Mouse (Mus musculus): Measurements from ENCODE around the gene Fpr1. TPM values are rescaled to one million over a fixed set of nuclear protein-coding genes. Genes with fewer than 3 reads are reported as not detected.
A peak's percentile ranks its signal among the peaks of the same experiment; 100 is the strongest.

Fpr1 gene
- polyA plus RNA-seq, 1 experiment = not detected

DNA sequence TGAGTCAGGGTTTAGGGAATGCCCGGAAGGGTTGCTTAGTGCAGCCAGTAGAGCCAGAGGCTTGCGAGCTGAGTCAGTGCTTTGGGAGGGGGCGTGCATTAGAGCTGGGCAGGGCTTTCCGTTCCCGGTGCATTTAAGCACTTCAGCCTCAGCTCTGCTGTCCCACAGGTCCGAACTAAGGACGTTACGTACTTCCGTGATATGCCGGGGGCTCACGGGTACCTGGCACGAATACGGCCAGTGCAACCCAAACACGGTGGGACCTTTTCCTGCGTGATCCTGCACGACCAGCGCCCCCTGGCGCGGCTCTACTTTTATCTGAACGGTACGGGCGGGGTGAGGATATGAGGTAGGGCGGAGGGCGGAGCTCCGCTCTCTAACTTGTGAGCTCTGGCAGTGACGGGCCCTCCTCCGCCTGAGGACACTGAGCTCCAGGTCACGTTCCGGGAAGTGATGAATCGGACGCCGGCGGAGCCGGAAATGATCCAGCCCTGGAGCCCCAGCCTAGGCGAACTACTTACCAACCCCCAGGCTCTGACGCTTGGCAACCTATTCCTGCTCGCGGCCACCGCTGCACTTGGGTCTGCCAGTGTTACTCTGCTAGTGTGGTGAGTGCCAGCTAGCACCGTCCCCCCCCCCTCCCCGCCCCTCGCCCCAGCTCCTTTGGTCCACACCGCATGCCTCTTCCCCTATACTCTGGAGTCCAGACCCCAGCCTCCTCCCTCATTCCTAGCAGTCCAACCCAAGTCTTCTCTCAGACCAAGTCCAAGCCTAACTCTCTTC is 45.6 kb downstream of the Fpr1 start:
- no peaks in the 10 kb centered on the region for H3K27me3 ChIP-seq (ENCODE audit: control insufficient read depth, insufficient read depth, insufficient read length)
- H3K36me3 ChIP-seq (ENCODE audit: control insufficient read depth, insufficient read depth) = peaks cover 37% of the 10 kb centered on the region
- peak overlapping the region; percentile 56 for H3ac ChIP-seq (ENCODE audit: control insufficient read depth, insufficient read length)
- H3K4me2 ChIP-seq (ENCODE audit: low read depth) = peak overlapping the region; percentile 91
- peak overlapping the region; percentile 45 for H3K4me3 ChIP-seq
- TF ChIP-seq MYOD1 (IDR thresholded peaks at IDR 0.05; ENCODE audit: control insufficient read depth in 1 of 3, insufficient read length in 2 of 3, low read depth in 2 of 3) (peak in 1 of 3 experiments; percentile 16), POLR2AphosphoS2 (IDR thresholded peaks at IDR 0.05; ENCODE audit: insufficient read length, low read depth) (peak; percentile 93), MAX (IDR thresholded peaks at IDR 0.05; ENCODE audit: low read depth) (no peak), REST (IDR thresholded peaks at IDR 0.05; ENCODE audit: insufficient read depth, insufficient read length) (no peak), USF1 (IDR thresholded peaks at IDR 0.05; ENCODE audit: low read depth) (peak; percentile 71), TCF12 (IDR thresholded peaks at IDR 0.05; ENCODE audit: insufficient read depth, poor library complexity, severe bottlenecking) (no peak), POLR2A (IDR thresholded peaks at IDR 0.05; ENCODE audit: insufficient read length, low read depth) (peak; percentile 56)
- H3K79me2 ChIP-seq (ENCODE audit: control insufficient read depth, insufficient read depth) = peaks cover 42% of the 10 kb centered on the region

DNA sequence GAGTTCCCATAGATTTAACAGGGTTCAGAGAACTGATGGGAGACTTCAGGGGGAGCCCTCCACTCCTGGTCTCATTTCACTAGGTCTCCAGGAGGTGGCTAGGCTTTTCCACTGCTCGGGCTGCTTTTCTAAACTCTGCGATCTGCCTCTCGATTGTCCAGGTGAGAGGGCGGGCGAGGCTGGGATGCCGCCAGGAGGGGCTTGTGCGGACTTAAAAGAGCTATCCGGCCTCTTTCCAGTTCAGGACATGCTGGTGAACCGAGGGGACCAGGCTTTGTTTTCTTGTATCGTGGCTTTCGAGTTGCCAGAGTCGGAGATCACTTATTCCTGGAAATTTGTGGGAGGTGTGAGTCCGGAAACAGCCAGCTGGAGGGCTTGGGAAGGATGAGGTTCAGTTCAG is 46.3 kb downstream of the Fpr1 start:
- no peaks in the 10 kb centered on the region for H3K27me3 ChIP-seq (ENCODE audit: control insufficient read depth, insufficient read depth, insufficient read length)
- no peak overlapping the region for H3ac ChIP-seq (ENCODE audit: control insufficient read depth, insufficient read length)
- peak overlapping the region; percentile 45 for H3K4me3 ChIP-seq
- peak overlapping the region; percentile 91 for H3K4me2 ChIP-seq (ENCODE audit: low read depth)
- TF ChIP-seq REST (IDR thresholded peaks at IDR 0.05; ENCODE audit: insufficient read depth, insufficient read length) = no peak
- TF ChIP-seq CEBPB (IDR thresholded peaks at IDR 0.05; ENCODE audit: insufficient read depth, poor library complexity, severe bottlenecking) = no peak
- no peak for TF ChIP-seq SRF (IDR thresholded peaks at IDR 0.05; ENCODE audit: control insufficient read depth, insufficient read length, low read depth)
- no peak for TF ChIP-seq MYOG (IDR thresholded peaks at IDR 0.05; ENCODE audit: control insufficient read depth in 1 of 3, insufficient read depth in 1 of 3, insufficient read length in 2 of 3, low read depth in 2 of 3)
- no peak for TF ChIP-seq E2F4 (IDR thresholded peaks at IDR 0.05; ENCODE audit: insufficient read depth)
- TF ChIP-seq POLR2A (IDR thresholded peaks at IDR 0.05; ENCODE audit: insufficient read length, low read depth) = no peak
- no peak for TF ChIP-seq MYOD1 (IDR thresholded peaks at IDR 0.05; ENCODE audit: control insufficient read depth in 1 of 3, insufficient read length in 2 of 3, low read depth in 2 of 3)
- no peak for TF ChIP-seq TCF3 (IDR thresholded peaks at IDR 0.05; ENCODE audit: insufficient read length, low read depth)
- TF ChIP-seq POLR2AphosphoS2 (IDR thresholded peaks at IDR 0.05; ENCODE audit: insufficient read length, low read depth) = no peak
- no peak for TF ChIP-seq TCF12 (IDR thresholded peaks at IDR 0.05; ENCODE audit: insufficient read depth, poor library complexity, severe bottlenecking)
- H3K36me3 ChIP-seq (ENCODE audit: control insufficient read depth, insufficient read depth) = peaks cover 41% of the 10 kb centered on the region
- peaks cover 49% of the 10 kb centered on the region for H3K79me2 ChIP-seq (ENCODE audit: control insufficient read depth, insufficient read depth)

DNA sequence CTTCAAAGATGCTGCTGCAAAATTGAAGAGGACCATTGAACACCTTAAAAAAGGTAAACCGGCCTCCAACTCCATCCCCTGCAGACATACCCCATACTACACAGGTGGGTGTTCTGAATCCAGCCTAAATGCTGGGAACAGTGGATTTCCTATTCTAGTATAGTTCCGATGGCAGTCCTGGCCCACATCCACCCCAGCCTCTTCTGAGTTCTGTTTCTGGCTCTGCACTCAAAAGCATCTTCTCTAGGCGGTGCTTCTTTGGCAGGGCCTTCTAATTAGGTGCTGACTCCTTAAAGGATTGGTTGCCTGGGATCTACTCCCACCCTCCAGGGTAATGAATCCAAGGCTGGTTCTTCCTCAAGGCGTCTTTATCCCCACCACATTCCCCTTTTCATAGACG is 47.6 kb downstream of the Fpr1 start:
- Histone ChIP-seq H3K4me2 (ENCODE audit: low read depth) (peak overlapping the region; percentile 91), H3K4me3 (no peak overlapping the region), H3K36me3 (ENCODE audit: control insufficient read depth, insufficient read depth) (peaks cover 42% of the 10 kb centered on the region), H3ac (ENCODE audit: control insufficient read depth, insufficient read length) (no peak overlapping the region), H3K27me3 (ENCODE audit: control insufficient read depth, insufficient read depth, insufficient read length) (no peaks in the 10 kb centered on the region), H3K79me2 (ENCODE audit: control insufficient read depth, insufficient read depth) (peaks cover 62% of the 10 kb centered on the region)
- no peak for TF ChIP-seq TCF12 (IDR thresholded peaks at IDR 0.05; ENCODE audit: insufficient read depth, poor library complexity, severe bottlenecking)
- TF ChIP-seq MYOD1 (IDR thresholded peaks at IDR 0.05; ENCODE audit: control insufficient read depth in 1 of 3, insufficient read length in 2 of 3, low read depth in 2 of 3) = no peak
- TF ChIP-seq CEBPB (IDR thresholded peaks at IDR 0.05; ENCODE audit: insufficient read depth, poor library complexity, severe bottlenecking) = no peak
- no peak for TF ChIP-seq POLR2AphosphoS2 (IDR thresholded peaks at IDR 0.05; ENCODE audit: insufficient read length, low read depth)
- TF ChIP-seq REST (IDR thresholded peaks at IDR 0.05; ENCODE audit: insufficient read depth, insufficient read length) = no peak
- no peak for TF ChIP-seq USF1 (IDR thresholded peaks at IDR 0.05; ENCODE audit: low read depth)
- no peak for TF ChIP-seq E2F4 (IDR thresholded peaks at IDR 0.05; ENCODE audit: insufficient read depth)
- TF ChIP-seq TCF3 (IDR thresholded peaks at IDR 0.05; ENCODE audit: insufficient read length, low read depth) = no peak
- no peak for TF ChIP-seq SRF (IDR thresholded peaks at IDR 0.05; ENCODE audit: control insufficient read depth, insufficient read length, low read depth)
- no peak for TF ChIP-seq MAX (IDR thresholded peaks at IDR 0.05; ENCODE audit: low read depth)
- no peak for TF ChIP-seq MYOG (IDR thresholded peaks at IDR 0.05; ENCODE audit: control insufficient read depth in 1 of 3, insufficient read depth in 1 of 3, insufficient read length in 2 of 3, low read depth in 2 of 3)
- no peak for TF ChIP-seq POLR2A (IDR thresholded peaks at IDR 0.05; ENCODE audit: insufficient read length, low read depth)

DNA sequence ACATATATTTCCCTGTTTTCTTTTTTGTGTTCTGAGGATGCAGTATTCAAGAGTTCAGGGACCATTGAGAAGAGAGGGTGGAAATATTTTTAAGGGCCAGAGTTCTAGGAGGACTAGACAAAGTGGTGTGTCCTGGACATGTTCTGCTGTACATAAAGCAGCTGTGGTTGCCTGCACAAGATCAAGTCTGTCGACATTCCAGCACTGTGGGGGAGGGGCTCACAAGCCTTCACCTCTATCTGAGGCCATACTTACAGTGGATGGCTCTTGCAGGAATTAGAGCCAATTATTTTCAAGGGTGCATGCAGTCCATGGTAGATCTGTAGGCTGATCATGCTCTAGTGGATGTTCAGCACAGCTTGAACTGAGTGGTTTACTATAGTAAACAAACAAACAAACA is 48.8 kb downstream of the Fpr1 start:
- no peak overlapping the region for H3ac ChIP-seq (ENCODE audit: control insufficient read depth, insufficient read length)
- peaks cover 71% of the 10 kb centered on the region for H3K79me2 ChIP-seq (ENCODE audit: control insufficient read depth, insufficient read depth)
- H3K36me3 ChIP-seq (ENCODE audit: control insufficient read depth, insufficient read depth) = peaks cover 35% of the 10 kb centered on the region
- no peaks in the 10 kb centered on the region for H3K27me3 ChIP-seq (ENCODE audit: control insufficient read depth, insufficient read depth, insufficient read length)
- TF ChIP-seq POLR2AphosphoS2 (IDR thresholded peaks at IDR 0.05; ENCODE audit: insufficient read length, low read depth) (no peak), MAX (IDR thresholded peaks at IDR 0.05; ENCODE audit: low read depth) (no peak), USF1 (IDR thresholded peaks at IDR 0.05; ENCODE audit: low read depth) (no peak), MYOG (IDR thresholded peaks at IDR 0.05; ENCODE audit: control insufficient read depth in 1 of 3, insufficient read depth in 1 of 3, insufficient read length in 2 of 3, low read depth in 2 of 3) (no peak), POLR2A (IDR thresholded peaks at IDR 0.05; ENCODE audit: insufficient read length, low read depth) (no peak), E2F4 (IDR thresholded peaks at IDR 0.05; ENCODE audit: insufficient read depth) (no peak), MYOD1 (IDR thresholded peaks at IDR 0.05; ENCODE audit: control insufficient read depth in 1 of 3, insufficient read length in 2 of 3, low read depth in 2 of 3) (no peak), TCF12 (IDR thresholded peaks at IDR 0.05; ENCODE audit: insufficient read depth, poor library complexity, severe bottlenecking) (no peak), TCF3 (IDR thresholded peaks at IDR 0.05; ENCODE audit: insufficient read length, low read depth) (no peak), REST (IDR thresholded peaks at IDR 0.05; ENCODE audit: insufficient read depth, insufficient read length) (no peak), SRF (IDR thresholded peaks at IDR 0.05; ENCODE audit: control insufficient read depth, insufficient read length, low read depth) (no peak), CEBPB (IDR thresholded peaks at IDR 0.05; ENCODE audit: insufficient read depth, poor library complexity, severe bottlenecking) (no peak)
- no peak overlapping the region for H3K4me2 ChIP-seq (ENCODE audit: low read depth)
- no peak overlapping the region for H3K4me3 ChIP-seq

Data from myocyte (in vitro differentiated cells).